ENCODE assay signal across 8 mouse cellular contexts in genomic region chr4:132974904-132975303, GRCm38 (mm10). TPM values are rescaled to one million over a fixed set of nuclear protein-coding genes. Genes with fewer than 3 reads are reported as not detected.
DNase-seq lines count a peak whose midpoint lies in the region; ATAC-seq lines count a peak whose summit lies in the region.

No protein-coding gene starts in this region.

- peak; percentile 91 for DNase-seq in ZHBTc4 (ENCODE audit: low read depth, low spot score)
- DNase-seq in cerebellum, adult 11 months, result peak; percentile 75
- DNase-seq in heart, postnatal 25 days (ENCODE audit: low spot score), result peak; percentile 61
- peak; percentile 11 to 65 for DNase-seq in layer of hippocampus, adult 18-20 months (ENCODE audit: low spot score in 2 of 2)
- DNase-seq in ovary, postnatal 14 days (ENCODE audit: low spot score), result peak; percentile 47

- H3K4me2 ChIP-seq in forebrain, embryonic 15.5 days (replicated peaks), result peak overlapping the region; percentile 16
- peak overlapping the region; percentile 47 for H3K4me2 ChIP-seq in liver, embryonic 16.5 days (ENCODE audit: low read depth, low read length)

- H3K36me3 ChIP-seq in forebrain, embryonic 15.5 days, result no peaks in the 10 kb centered on the region
- no peaks in the 10 kb centered on the region for H3K36me3 ChIP-seq in liver, embryonic 16.5 days (ENCODE audit: control insufficient read depth, insufficient read depth)

- H3K4me3 ChIP-seq in forebrain, embryonic 15.5 days, result no peak overlapping the region
- peak overlapping the region; percentile 45 for H3K4me3 ChIP-seq in liver, embryonic 16.5 days (ENCODE audit: low read depth, low read length)

- H3K9ac ChIP-seq in forebrain, embryonic 15.5 days (replicated peaks), result 0 out of 2 replicates have a peak overlapping the region, but pooled peaks have one; percentile 5
- H3K9ac ChIP-seq in liver, embryonic 16.5 days (ENCODE audit: low read depth, low read length), result peak overlapping the region; percentile 35; the same call in 1 of the 2 replicates

- ATAC-seq in forebrain, embryonic 15.5 days (replicated peaks), result no peak
- ATAC-seq in liver, embryonic 16.5 days (ENCODE audit: low read depth), result 0 out of 2 replicates have a peak, but pooled peaks have one; percentile 19
- no peak for ATAC-seq in activated CD4-positive, CD25-positive, alpha-beta regulatory T cell, adult 4 months

- H3K9me3 ChIP-seq in forebrain, embryonic 15.5 days, result no peaks in the 10 kb centered on the region
- H3K9me3 ChIP-seq in liver, embryonic 16.5 days (replicated peaks; ENCODE audit: control insufficient read depth, low read length), result no peaks in the 10 kb centered on the region

- H3K27ac ChIP-seq in forebrain, embryonic 15.5 days (replicated peaks), result no peak overlapping the region
- peak overlapping the region; percentile 26; the same call in 1 of the 2 replicates for H3K27ac ChIP-seq in liver, embryonic 16.5 days (ENCODE audit: low read length)

- H3K27me3 ChIP-seq in forebrain, embryonic 15.5 days, result peaks cover 17% of the 10 kb centered on the region
- peaks cover 45% of the 10 kb centered on the region for H3K27me3 ChIP-seq in liver, embryonic 16.5 days (ENCODE audit: control insufficient read depth, insufficient read depth, low read depth, low read length)

- WGBS in forebrain, embryonic 15.5 days, result under 1% methylated on average over 15 of the region's 15 CpGs
- WGBS in liver, embryonic 16.5 days (ENCODE audit: insufficient replicate concordance), result 6% methylated on average over 15 of the region's 15 CpGs

- intact Hi-C loops in heart, postnatal 25 days (cut with DNase I), result no loop called here

- peaks cover 7% of the 10 kb centered on the region for H3K4me1 ChIP-seq in forebrain, embryonic 15.5 days
- peaks cover 5% of the 10 kb centered on the region for H3K4me1 ChIP-seq in liver, embryonic 16.5 days (ENCODE audit: control insufficient read depth, low read depth, low read length)

RNA-seq across cellular contexts. Expression of gene Fgr, which starts 1.0 kb away (rescaled TPM):
- polyA plus RNA-seq in forebrain, embryonic 15.5 days (2015; fragmentation: Nextera tagmentation; extraction: Ambion mirVana), result 0.06 TPM in 1 of 2 replicates, not detected in the other
- total RNA-seq in heart, postnatal 25 days (2021), result under 1 TPM; 0.26 to 0.39 TPM
- total RNA-seq in layer of hippocampus, adult 18-20 months (2021), result under 1 TPM; 0.13 to 0.35 TPM
- 2.4 and 3.2 TPM in 2 replicates for polyA plus RNA-seq in liver, embryonic 16.5 days (2015; fragmentation: Nextera tagmentation; extraction: Ambion mirVana)
- 1 to 10 TPM; 4.2 TPM for polyA plus RNA-seq in activated CD4-positive, CD25-positive, alpha-beta regulatory T cell, adult 4 months (2017; shearing (Covaris generic))

RNA-seq across cellular contexts. Expression of gene Ahdc1, which starts 36.2 kb away (rescaled TPM):
- polyA plus RNA-seq in forebrain, embryonic 15.5 days (2015; fragmentation: Nextera tagmentation; extraction: Ambion mirVana), result 14.2 and 17.0 TPM in 2 replicates
- 10 to 100 TPM; 43.2 to 50.4 TPM for total RNA-seq in heart, postnatal 25 days (2021)
- total RNA-seq in layer of hippocampus, adult 18-20 months (2021), result 100 to 1,000 TPM; 114 to 116 TPM
- polyA plus RNA-seq in liver, embryonic 16.5 days (2015; fragmentation: Nextera tagmentation; extraction: Ambion mirVana), result 0.70 and 1.6 TPM in 2 replicates
- 1 to 10 TPM; 2.1 TPM for polyA plus RNA-seq in activated CD4-positive, CD25-positive, alpha-beta regulatory T cell, adult 4 months (2017; shearing (Covaris generic))

RNA-seq across cellular contexts. Expression of gene Fam76a, which starts 52.5 kb away (rescaled TPM):
- polyA plus RNA-seq in forebrain, embryonic 15.5 days (2015; fragmentation: Nextera tagmentation; extraction: Ambion mirVana), result 51.2 and 52.4 TPM in 2 replicates
- 10 to 100 TPM; 32.0 to 42.2 TPM for total RNA-seq in heart, postnatal 25 days (2021)
- total RNA-seq in layer of hippocampus, adult 18-20 months (2021), result 10 to 100 TPM; 53.1 to 60.5 TPM
- 24.6 and 27.7 TPM in 2 replicates for polyA plus RNA-seq in liver, embryonic 16.5 days (2015; fragmentation: Nextera tagmentation; extraction: Ambion mirVana)
- polyA plus RNA-seq in activated CD4-positive, CD25-positive, alpha-beta regulatory T cell, adult 4 months (2017; shearing (Covaris generic)), result 10 to 100 TPM; 17.3 to 19.3 TPM

Comparison
In these comparisons a context has a peak if more than half of its experiments do, and no peak if none do; other contexts are left out.
1. DNase-seq: peak in every context shown above with its lines; median percentile 91 in ZHBTc4; 75 in cerebellum, adult 11 months; 61 in heart, postnatal 25 days; 47 in ovary, postnatal 14 days; 38 in layer of hippocampus, adult 18-20 months.